Mouse (Mus musculus) spleen, adult 2 months (tissue): Measurements from ENCODE around the gene Nfkb1. TPM values are rescaled to one million over a fixed set of nuclear protein-coding genes. Genes with fewer than 3 reads are reported as not detected.

ENCODE experiments used
- DNase-seq, 2 experiments: peaks; one replicate each; pipeline versions ENCODE4 v3.0.0 to v3.0.0-alpha.2; 2012 to 2021; ENCODE audit warnings: low spot score in 2 of 2, low read depth in 1 of 2
- H3K27ac ChIP-seq: fragments of 200-500 bp; 2 replicates; pipeline ENCODE4 v1.5.1; 2012; ENCODE audit warnings: low read length, inconsistent platforms; ENCODE audit not compliant: insufficient read depth
- H3K27me3 ChIP-seq: fragments of 200-500 bp; 2 replicates; pipeline ENCODE4 v1.6.1; 2012; ENCODE audit warnings: mild to moderate bottlenecking, moderate library complexity, low read length, inconsistent platforms; ENCODE audit not compliant: control insufficient read depth, insufficient read depth
- H3K36me3 ChIP-seq: fragments of 200-500 bp; 2 replicates; pipeline ENCODE4 v1.6.1; 2012; ENCODE audit warnings: mild to moderate bottlenecking, low read length, inconsistent platforms; ENCODE audit not compliant: control insufficient read depth, insufficient read depth
- H3K4me1 ChIP-seq: fragments of 200-500 bp; 2 replicates; pipeline ENCODE4 v1.6.1; 2011; ENCODE audit warnings: inconsistent platforms; ENCODE audit not compliant: control insufficient read depth, insufficient read depth, insufficient read length
- H3K4me3 ChIP-seq: fragments of 200-500 bp; 2 replicates; pipeline ENCODE4 v1.5.1; 2011; ENCODE audit warnings: mild to moderate bottlenecking, inconsistent platforms; ENCODE audit not compliant: insufficient read depth, insufficient read length; ENCODE audit errors: extremely low read depth
- CTCF ChIP-seq: fragments of 200-500 bp; IDR thresholded peaks from 2 replicates; pipeline ENCODE4 v1.5.1; 2011; ENCODE audit warnings: mild to moderate bottlenecking, inconsistent platforms; ENCODE audit not compliant: insufficient read depth, insufficient read length, insufficient replicate concordance; ENCODE audit errors: extremely low read depth
- POLR2A ChIP-seq: fragments of 200-500 bp; IDR thresholded peaks from 2 replicates; pipeline ENCODE4 v1.6.1; 2011; ENCODE audit warnings: low read depth, low read length, inconsistent platforms
- WGBS: fragments of 180-500 bp; shearing (Covaris S2); methylation state at CpG from one replicate; pipeline ENCODE4 v1.1.7; 2018; 5-methylcytosine and 5-hydroxymethylcytosine counted together
- polyA plus RNA-seq: library from polyadenylated mRNA; depleted of rRNA; stranded (reverse); fragments of >200 nt; gene quantifications from 2 replicates; pipeline ENCODE4 v1.2.3, GENCODE M21; 2012; rRNA removed

Nfkb1 gene
- 188 and 220 TPM in 2 replicates for polyA plus RNA-seq

GRCm38 (mm10) chr3:135691191-135692131, at the start of gene Nfkb1:
Gene Nfkb1, minus strand, starts transcription at chr3:135691547.
- TF ChIP-seq CTCF (no peak), POLR2A (peak; percentile 49)
- Histone ChIP-seq H3K36me3 (no peaks in the 10 kb centered on the region; the same call in 1 of the 2 replicates), H3K27ac (peak within 1 kb of the TSS; percentile 97), H3K27me3 (no peaks in the 10 kb centered on the region), H3K4me3 (peak within 1 kb of the TSS; percentile 98), H3K4me1 (peaks cover 19% of the 10 kb centered on the region; the same call in 1 of the 2 replicates)
- DNase-seq: peak; percentile 72 to 81
- WGBS: 8% methylated on average over 98 of the region's 102 CpGs

GRCm38 (mm10) chr3:135740711-135741110, 49.4 kb upstream of the Nfkb1 start:
- no peak for DNase-seq
- no peaks in the 10 kb centered on the region for H3K36me3 ChIP-seq
- 89% methylated on average over 8 of the region's 8 CpGs for WGBS
- H3K4me3 ChIP-seq: no peak overlapping the region
- H3K4me1 ChIP-seq: no peaks in the 10 kb centered on the region
- TF ChIP-seq POLR2A: no peak
- TF ChIP-seq CTCF: no peak
- H3K27me3 ChIP-seq: no peaks in the 10 kb centered on the region
- no peak overlapping the region for H3K27ac ChIP-seq

- no peak for TF ChIP-seq CTCF
- no peak for TF ChIP-seq POLR2A
- Histone ChIP-seq H3K4me3 (no peak overlapping the region), H3K27me3 (no peaks in the 10 kb centered on the region), H3K27ac (no peak overlapping the region), H3K4me1 (no peaks in the 10 kb centered on the region), H3K36me3 (no peaks in the 10 kb centered on the region)
- no peak for DNase-seq
- 92% methylated on average over 1 of the region's 1 CpGs for WGBS
These were observed 43.4 kb upstream of the Nfkb1 start for GRCm38 (mm10) chr3:135734736-135735135.

- 84% methylated on average over 10 of the region's 10 CpGs for WGBS
These were observed 41.5 kb upstream of the Nfkb1 start for GRCm38 (mm10) chr3:135732747-135733445.

GRCm38 (mm10) chr3:135731292-135732047, 40.1 kb upstream of the Nfkb1 start:
- no peaks in the 10 kb centered on the region for H3K36me3 ChIP-seq
- H3K27me3 ChIP-seq: no peaks in the 10 kb centered on the region
- no peak overlapping the region for H3K27ac ChIP-seq
- TF ChIP-seq POLR2A (no peak), CTCF (peak; percentile 55; the same call in 1 of the 2 replicates)
- H3K4me1 ChIP-seq: no peaks in the 10 kb centered on the region
- DNase-seq: peak; percentile 90 to 92
- 32% methylated on average over 17 of the region's 17 CpGs for WGBS
- no peak overlapping the region for H3K4me3 ChIP-seq

More at GRCm38 (mm10) chr3:135732747-135733445, 41.5 kb upstream of the Nfkb1 start:
- Histone ChIP-seq H3K27ac (no peak overlapping the region), H3K4me1 (no peaks in the 10 kb centered on the region), H3K36me3 (no peaks in the 10 kb centered on the region), H3K4me3 (no peak overlapping the region), H3K27me3 (no peaks in the 10 kb centered on the region)
- TF ChIP-seq POLR2A (no peak), CTCF (no peak)
- DNase-seq: no peak

- Histone ChIP-seq H3K36me3 (no peaks in the 10 kb centered on the region), H3K27ac (no peak overlapping the region), H3K4me1 (no peaks in the 10 kb centered on the region), H3K27me3 (no peaks in the 10 kb centered on the region), H3K4me3 (no peak overlapping the region)
- DNase-seq: no peak
- TF ChIP-seq CTCF (no peak), POLR2A (no peak)
- 72% methylated on average over 9 of the region's 9 CpGs for WGBS
These were observed 39.4 kb upstream of the Nfkb1 start for GRCm38 (mm10) chr3:135730790-135731189.
